Mouse (Mus musculus) spleen, adult 18-20 months (tissue): ENCODE measurements at regions not wholly inside any gene's neighbourhood (a gene's known extent, or its start where the extent isn't known, plus 50 kb on each side); places are given as distances from the start of the nearest gene placed in this dataset.

Experiments
- DNase-seq, 2 experiments: peaks; one replicate each; pipeline ENCODE4 v3.0.0; 2022; ENCODE audit warnings: mixed read lengths in 2 of 2

- DNase-seq = no peak
Measured at GRCm38 (mm10) chr2:137974651-137975050, 281.7 kb upstream of the Btbd3 start.

GRCm38 (mm10) chr2:137969156-137969555 lies 287.2 kb upstream of the Btbd3 start:
- DNase-seq = no peak

- DNase-seq = no peak
Measured at GRCm38 (mm10) chr2:137966460-137967076, 289.8 kb upstream of the Btbd3 start.

GRCm38 (mm10) chr2:137954830-137955229 lies 301.5 kb upstream of the Btbd3 start:
- no peak for DNase-seq

DNA sequence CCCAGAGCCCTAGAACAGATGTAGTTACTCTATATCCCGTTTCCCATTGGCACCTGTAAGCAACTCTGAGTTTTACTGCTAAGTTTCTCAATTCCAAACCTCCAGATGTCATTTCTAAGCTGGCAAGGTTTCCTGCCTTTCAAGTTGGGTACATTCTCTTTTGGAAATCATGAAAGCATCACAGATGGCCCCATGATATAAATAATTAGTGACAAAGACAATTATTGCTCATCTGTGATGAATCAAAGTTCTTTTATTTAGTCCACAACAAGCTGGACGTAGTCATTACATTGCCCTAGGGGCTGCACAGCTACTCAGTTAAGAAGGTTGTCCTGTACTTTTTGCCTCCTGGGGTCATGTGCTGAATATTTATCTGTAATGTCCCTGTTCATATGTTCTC lies 303.2 kb upstream of the Btbd3 start:
- DNase-seq = no peak

- no peak for DNase-seq
Measured at GRCm38 (mm10) chr2:137951942-137952341, 304.4 kb upstream of the Btbd3 start.

DNA sequence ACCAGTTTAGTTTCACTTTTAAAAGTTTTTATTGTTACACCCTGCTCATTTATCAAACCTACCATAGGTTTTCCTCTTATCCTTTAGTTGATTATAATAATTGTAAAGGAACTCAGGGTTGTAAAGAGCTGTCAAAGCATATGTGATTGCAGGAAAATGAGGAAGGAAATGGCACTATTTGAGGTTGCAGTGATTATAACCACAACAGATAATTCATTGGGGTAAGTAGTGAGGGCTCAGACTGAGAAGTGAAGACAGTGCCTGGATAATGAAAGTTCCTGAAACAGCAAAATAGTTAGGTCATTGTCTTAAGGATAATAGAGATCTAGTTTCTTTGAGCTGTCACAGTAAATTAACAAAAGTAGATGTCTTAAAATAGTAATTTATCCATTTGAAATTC lies 305.4 kb upstream of the Btbd3 start:
- DNase-seq = no peak

DNA sequence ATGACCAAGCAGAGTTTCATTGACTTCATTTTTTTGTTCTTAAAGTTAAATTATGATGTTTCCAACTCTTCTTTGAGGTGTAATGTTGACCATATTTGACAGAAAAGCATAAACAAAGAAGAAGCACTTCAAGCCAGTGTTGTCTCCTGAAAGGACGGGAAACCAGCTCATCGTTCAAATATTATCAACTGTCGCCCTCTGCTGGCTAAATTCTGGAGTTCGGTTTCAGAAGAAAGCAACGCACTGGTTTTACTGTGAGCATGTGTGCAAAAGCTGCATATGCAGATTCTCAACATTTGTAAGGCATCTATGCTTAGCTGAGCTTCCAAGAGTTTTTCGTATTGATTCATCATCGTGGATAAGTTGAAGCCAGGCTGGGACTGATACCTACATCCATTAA lies 313.6 kb upstream of the Btbd3 start:
- DNase-seq = peak in 1 of 2 experiments; percentile 34

DNA sequence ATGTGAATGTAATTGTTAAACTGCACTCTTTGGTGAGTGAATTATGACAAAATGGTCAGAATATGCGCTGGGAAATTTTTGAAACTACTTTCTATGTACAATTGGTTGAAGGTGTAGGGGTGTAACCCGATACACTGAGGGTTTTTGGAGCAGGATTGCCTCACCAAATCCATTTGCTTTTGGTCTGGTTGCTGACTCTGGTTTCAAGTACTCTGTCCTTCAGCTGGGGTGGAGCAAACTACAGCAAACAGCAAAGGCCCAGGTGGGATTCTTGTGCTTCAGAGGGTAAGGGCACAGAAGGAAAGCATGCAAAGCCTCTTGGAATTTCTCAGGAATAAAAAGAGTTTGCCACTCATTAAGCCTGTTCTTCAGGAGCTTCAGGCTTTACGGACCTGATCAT lies 316.8 kb upstream of the Btbd3 start:
- no peak for DNase-seq

DNA sequence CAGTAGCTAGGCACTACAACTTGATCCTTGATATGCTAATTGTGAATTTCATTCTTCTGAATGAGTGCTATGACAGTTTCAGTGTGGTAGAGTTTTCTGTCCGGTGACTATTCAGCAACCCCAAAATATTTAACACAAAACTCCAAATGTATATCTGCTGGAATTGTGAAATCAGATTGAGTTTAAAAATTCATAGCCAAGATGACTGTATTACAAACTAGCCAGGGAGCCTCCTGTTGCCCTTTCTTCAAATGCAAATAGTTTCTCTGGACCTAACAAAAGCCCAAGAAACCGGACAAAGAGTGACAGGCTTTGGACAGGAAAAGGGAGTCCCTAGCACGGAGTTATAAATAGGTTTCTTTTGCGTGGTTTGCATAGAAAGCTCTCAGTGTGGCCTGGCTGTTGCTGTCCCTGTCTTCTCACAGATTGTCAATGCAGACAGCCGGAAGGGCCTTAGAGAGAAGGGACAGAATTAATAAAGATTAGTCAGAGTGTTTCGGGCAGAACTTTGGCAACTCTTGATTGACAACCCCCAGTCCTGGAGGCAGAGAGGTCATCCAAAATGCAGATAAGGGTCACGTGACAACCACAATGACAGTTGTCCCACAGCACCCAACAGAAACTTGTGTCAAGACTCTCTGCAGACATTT lies 317.4 kb upstream of the Btbd3 start:
- no peak for DNase-seq

DNA sequence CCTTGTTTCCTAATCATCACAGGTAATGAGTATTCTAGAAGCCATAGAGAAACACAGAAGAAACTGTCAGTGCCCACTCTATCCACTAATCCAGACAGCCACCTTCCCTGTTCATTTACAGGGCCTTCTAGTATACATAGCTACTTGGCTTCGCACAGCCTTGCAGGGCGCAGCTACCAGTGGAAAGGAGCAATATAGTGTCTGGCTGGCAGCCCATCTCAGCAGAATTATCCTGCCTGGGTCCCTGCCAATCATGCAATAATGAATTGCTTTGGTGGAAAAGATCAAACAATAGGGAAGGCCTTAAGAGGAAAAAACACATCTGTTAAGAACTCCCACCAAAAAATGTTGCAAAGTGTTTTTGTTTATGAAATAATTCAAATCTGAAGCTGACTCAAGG lies 319.8 kb upstream of the Btbd3 start:
- no peak for DNase-seq

GRCm38 (mm10) chr2:137932931-137933330 lies 323.4 kb upstream of the Btbd3 start:
- no peak for DNase-seq

- no peak for DNase-seq
Measured at GRCm38 (mm10) chr2:137932488-137932887, 323.9 kb upstream of the Btbd3 start.

GRCm38 (mm10) chr2:137925488-137925887 lies 330.9 kb upstream of the Btbd3 start:
- no peak for DNase-seq

- no peak for DNase-seq
Measured at GRCm38 (mm10) chr2:137924576-137924975, 331.8 kb upstream of the Btbd3 start.

DNA sequence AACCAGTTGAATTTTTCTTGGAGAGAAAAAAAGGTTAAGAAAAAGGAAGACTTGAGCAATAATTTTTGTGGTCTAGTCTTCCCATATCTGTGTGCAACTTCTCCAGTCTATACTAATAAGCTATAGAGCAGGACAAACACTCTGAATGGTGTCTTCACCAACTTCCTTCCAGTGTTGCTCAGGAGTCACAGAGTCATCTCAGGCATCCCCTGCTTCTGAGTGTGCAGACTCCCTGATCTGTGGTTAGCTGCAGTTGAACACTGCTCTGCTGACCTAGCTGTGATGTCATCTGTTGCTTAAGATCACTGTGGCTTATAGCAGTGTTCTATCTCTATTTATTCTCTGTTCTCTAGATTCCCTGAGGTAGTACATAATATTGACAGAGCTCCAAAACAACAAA lies 357.9 kb upstream of the Btbd3 start:
- DNase-seq = no peak

DNA sequence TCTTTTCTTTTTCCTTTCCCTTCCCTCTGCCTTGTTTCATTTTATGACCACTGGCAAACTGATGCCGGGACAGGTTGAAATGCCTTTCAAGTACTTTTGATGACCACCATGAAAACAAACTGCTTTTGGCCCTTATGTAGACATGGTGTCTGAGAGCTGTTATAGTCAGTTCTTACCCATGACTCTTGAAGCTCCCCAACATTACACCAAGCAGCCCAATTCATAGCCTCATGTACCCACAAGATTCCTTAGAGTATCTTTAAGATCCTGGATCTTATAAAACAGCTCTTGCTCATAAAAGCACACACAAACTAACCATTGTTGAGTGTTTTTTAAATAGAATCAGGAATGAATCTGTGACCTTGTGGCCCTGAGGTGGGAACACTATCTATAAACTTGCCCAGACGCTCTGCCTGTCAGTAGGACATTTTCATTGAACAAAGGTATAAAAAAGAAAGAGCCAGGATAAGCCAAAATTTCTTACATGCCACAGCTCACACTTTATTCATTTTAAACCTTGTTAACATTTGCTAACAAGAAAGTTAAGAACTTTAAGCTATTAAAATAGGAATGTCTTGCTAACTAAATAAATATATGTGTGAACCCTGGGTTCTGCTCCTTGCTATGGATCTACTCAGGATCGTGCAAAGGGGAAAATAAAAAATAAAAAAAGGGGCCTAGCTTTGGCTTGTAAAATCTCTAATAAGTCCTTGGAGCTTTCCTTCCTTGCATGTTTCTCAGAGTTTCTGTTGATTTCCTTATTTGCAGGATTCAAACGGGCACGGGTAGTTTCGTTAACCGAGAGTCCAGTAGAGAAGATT lies 375.9 kb upstream of the Btbd3 start:
- DNase-seq = no peak

DNA sequence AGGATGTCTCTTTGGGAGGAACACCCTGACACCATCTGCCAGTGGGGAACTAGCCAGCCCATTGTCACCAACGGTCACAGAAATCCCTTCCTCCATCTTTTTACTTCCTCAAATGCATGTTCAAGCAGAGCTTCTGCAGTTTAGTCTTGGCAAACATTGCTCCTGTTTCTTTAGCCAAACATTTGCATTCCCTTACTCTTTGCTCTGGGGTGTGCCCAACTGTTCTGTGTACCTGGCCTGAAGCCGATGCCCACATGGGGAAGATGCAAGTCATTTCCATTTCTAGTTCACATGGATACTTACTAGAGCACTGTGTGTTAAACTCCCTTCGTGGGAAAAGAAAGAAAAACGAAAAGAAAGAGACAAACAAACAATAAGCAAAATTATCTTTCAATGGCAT lies 386.7 kb upstream of the Btbd3 start:
- DNase-seq = no peak

DNA sequence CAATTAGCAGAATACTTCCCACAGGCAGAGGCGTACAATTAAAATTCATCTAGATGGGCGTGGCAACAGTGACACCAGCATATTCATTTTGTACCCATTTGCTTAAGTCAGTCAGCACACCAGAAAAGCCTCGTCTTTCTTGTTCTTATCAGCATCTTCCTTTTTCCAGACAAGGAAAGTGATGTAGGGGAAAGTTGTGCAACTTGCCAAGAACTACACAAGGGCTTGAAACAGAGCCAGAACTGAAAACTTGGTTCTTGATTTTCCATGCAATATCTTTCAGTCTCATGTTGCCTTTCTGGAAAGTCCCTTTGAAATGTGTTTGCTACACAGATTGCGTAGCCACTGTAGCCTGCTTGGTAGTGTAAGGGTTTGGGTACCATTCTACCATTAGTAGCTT lies 401.9 kb upstream of the Btbd3 start:
- DNase-seq = no peak

GRCm38 (mm10) chr2:137853399-137854259 lies 402.7 kb upstream of the Btbd3 start:
- no peak for DNase-seq

- DNase-seq = no peak
Measured at GRCm38 (mm10) chr2:137847901-137848300, 408.5 kb upstream of the Btbd3 start.

- no peak for DNase-seq
Measured at GRCm38 (mm10) chr2:137827814-137828374, 428.5 kb upstream of the Btbd3 start.
